Mouse (Mus musculus): ENCODE data around the gene Uba52.

DNA sequence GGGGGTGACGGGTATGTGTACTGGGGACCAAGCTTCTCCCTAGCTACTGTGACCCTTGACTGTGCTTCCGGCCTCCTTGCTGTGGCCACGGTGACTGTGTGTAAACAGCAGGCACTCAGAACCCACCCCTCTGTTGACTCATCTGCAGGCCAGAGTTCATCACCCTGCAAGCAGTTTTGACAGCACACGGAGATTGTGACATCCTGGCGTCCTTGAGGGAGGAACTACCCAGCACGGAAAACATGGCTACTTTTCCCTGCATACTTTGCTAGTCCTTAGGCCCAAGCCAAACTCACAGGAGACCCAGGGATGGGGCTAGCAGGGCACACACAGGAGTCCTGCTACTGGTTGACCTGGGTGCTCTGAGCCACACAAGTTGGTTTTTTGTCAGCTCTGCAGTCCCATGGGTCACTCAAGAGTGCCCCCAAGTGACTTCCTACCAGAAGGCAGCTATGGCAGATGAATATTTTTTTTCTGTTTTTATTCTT lies 33.6 kb upstream of the Uba52 start:
- TF ChIP-seq CTCF (IDR thresholded peaks at IDR 0.05) (peak; percentile 67), EP300 (IDR thresholded peaks at IDR 0.05) (peak; percentile 81)
